Mouse (Mus musculus): Measurements from ENCODE around the gene Atl1.
A peak's percentile ranks its signal among the peaks of the same experiment; 100 is the strongest.

Atl1 gene

GRCm38 (mm10) chr12:69885170-69885923 is 7.1 kb upstream of the Atl1 start:
- no peak for DNase-seq

GRCm38 (mm10) chr12:69887776-69888175 is 4.6 kb upstream of the Atl1 start:
- DNase-seq, result no peak

- DNase-seq, result no peak
Measured at GRCm38 (mm10) chr12:69888345-69888744, 4.1 kb upstream of the Atl1 start.

- DNase-seq, result no peak
Measured at GRCm38 (mm10) chr12:69890051-69890450, 2.4 kb upstream of the Atl1 start.

GRCm38 (mm10) chr12:69890476-69890875 is 1.9 kb upstream of the Atl1 start:
- DNase-seq, result no peak

- DNase-seq, result no peak
Measured at GRCm38 (mm10) chr12:69891721-69892120, 693 bp upstream of the Atl1 start.

- no peak for DNase-seq
Measured at GRCm38 (mm10) chr12:69893927-69894326, 1.5 kb downstream of the Atl1 start.

- DNase-seq, result no peak
Measured at GRCm38 (mm10) chr12:69895046-69895445, 2.6 kb downstream of the Atl1 start.

GRCm38 (mm10) chr12:69898119-69898518 is 5.7 kb downstream of the Atl1 start:
- no peak for DNase-seq

GRCm38 (mm10) chr12:69904991-69905390 is 12.6 kb downstream of the Atl1 start:
- no peak for DNase-seq

GRCm38 (mm10) chr12:69907667-69908510 is 15.5 kb downstream of the Atl1 start:
- peak in 1 of 2 experiments; percentile 34 for DNase-seq

- no peak for DNase-seq
Measured at GRCm38 (mm10) chr12:69908511-69908900, 16.1 kb downstream of the Atl1 start.

- no peak for DNase-seq
Measured at GRCm38 (mm10) chr12:69911906-69912305, 19.5 kb downstream of the Atl1 start.

- DNase-seq, result no peak
Measured at GRCm38 (mm10) chr12:69912737-69913136, 20.3 kb downstream of the Atl1 start.

GRCm38 (mm10) chr12:69917870-69918269 is 25.5 kb downstream of the Atl1 start:
- no peak for DNase-seq

GRCm38 (mm10) chr12:69922099-69922498 is 29.7 kb downstream of the Atl1 start:
- no peak for DNase-seq

GRCm38 (mm10) chr12:69923128-69923527 is 30.7 kb downstream of the Atl1 start:
- DNase-seq, result no peak

- no peak for DNase-seq
Measured at GRCm38 (mm10) chr12:69923603-69924002, 31.2 kb downstream of the Atl1 start.

GRCm38 (mm10) chr12:69924012-69924411 is 31.6 kb downstream of the Atl1 start:
- DNase-seq, result peak; percentile 42 to 59

- no peak for DNase-seq
Measured at GRCm38 (mm10) chr12:69926716-69927115, 34.3 kb downstream of the Atl1 start.

GRCm38 (mm10) chr12:69937731-69938130 is 45.3 kb downstream of the Atl1 start:
- no peak for DNase-seq

GRCm38 (mm10) chr12:69939291-69939690 is 46.9 kb downstream of the Atl1 start:
- peak in 1 of 2 experiments; percentile 5 for DNase-seq

GRCm38 (mm10) chr12:69941655-69942329 is 49.4 kb downstream of the Atl1 start:
- DNase-seq, result no peak
